Mouse (Mus musculus) kidney, postnatal 36 days (tissue): Measurements from ENCODE around the gene Spaca9.

Experiments used
- DNase-seq, 2 experiments: peaks; one replicate each; pipeline ENCODE4 v3.0.0; 2021 to 2022; ENCODE audit warnings: mixed read lengths in 2 of 2

Spaca9 gene

GRCm38 (mm10) chr2:28699361-28700335 is at the start of gene Spaca9, which contains the start of gene Ak8:
TSS of gene Spaca9 (minus strand) at chr2:28699727.
TSS of gene Ak8 (plus strand) at chr2:28700164.
- peak; percentile 70 to 88 for DNase-seq

GRCm38 (mm10) chr2:28747705-28748104 is 48.2 kb upstream of the Spaca9 start:
- no peak for DNase-seq

GRCm38 (mm10) chr2:28746682-28747332 is 47.3 kb upstream of the Spaca9 start:
- no peak for DNase-seq

- DNase-seq, result peak in 1 of 2 experiments; percentile 6
These were observed 43.2 kb upstream of the Spaca9 start for GRCm38 (mm10) chr2:28742701-28743100.

GRCm38 (mm10) chr2:28740159-28740558 is 40.6 kb upstream of the Spaca9 start:
- DNase-seq, result no peak

GRCm38 (mm10) chr2:28737112-28737511 is 37.6 kb upstream of the Spaca9 start:
- DNase-seq, result no peak

GRCm38 (mm10) chr2:28730676-28731075 is 31.1 kb upstream of the Spaca9 start:
- no peak for DNase-seq

GRCm38 (mm10) chr2:28727786-28728404 is 28.4 kb upstream of the Spaca9 start:
- no peak for DNase-seq

- DNase-seq, result no peak
These were observed 24.4 kb upstream of the Spaca9 start for GRCm38 (mm10) chr2:28723912-28724311.

- DNase-seq, result no peak
These were observed 22.9 kb upstream of the Spaca9 start for GRCm38 (mm10) chr2:28722419-28722818.

- DNase-seq, result no peak
These were observed 13.5 kb upstream of the Spaca9 start for GRCm38 (mm10) chr2:28713036-28713435.

GRCm38 (mm10) chr2:28706787-28707186 is 7.3 kb upstream of the Spaca9 start:
- DNase-seq, result no peak

GRCm38 (mm10) chr2:28706106-28706636 is 6.6 kb upstream of the Spaca9 start:
- no peak for DNase-seq

- DNase-seq, result no peak
These were observed 2.2 kb upstream of the Spaca9 start for GRCm38 (mm10) chr2:28701646-28702262.

GRCm38 (mm10) chr2:28698566-28698965 is 961 bp downstream of the Spaca9 start:
- DNase-seq, result no peak

GRCm38 (mm10) chr2:28692692-28693091 is 6.8 kb downstream of the Spaca9 start:
- DNase-seq, result no peak

GRCm38 (mm10) chr2:28688431-28688830 is 11.1 kb downstream of the Spaca9 start:
- peak in 1 of 2 experiments; percentile 59 for DNase-seq

GRCm38 (mm10) chr2:28685895-28686294 is 13.6 kb downstream of the Spaca9 start:
- no peak for DNase-seq

GRCm38 (mm10) chr2:28681718-28682117 is 17.8 kb downstream of the Spaca9 start:
- DNase-seq, result peak; percentile 68 to 78

GRCm38 (mm10) chr2:28680710-28681109 is 18.8 kb downstream of the Spaca9 start:
- peak; percentile 42 to 64 for DNase-seq

- no peak for DNase-seq
These were observed 23.5 kb downstream of the Spaca9 start for GRCm38 (mm10) chr2:28676005-28676404.

GRCm38 (mm10) chr2:28671438-28671837 is 28.1 kb downstream of the Spaca9 start:
- DNase-seq, result peak; percentile 29 to 40
